Mouse (Mus musculus): ENCODE measurements at regions not wholly inside any gene's neighbourhood (a gene's known extent, or its start where the extent isn't known, plus 50 kb on each side); places are given as distances from the start of the nearest gene placed in this dataset.

DNA sequence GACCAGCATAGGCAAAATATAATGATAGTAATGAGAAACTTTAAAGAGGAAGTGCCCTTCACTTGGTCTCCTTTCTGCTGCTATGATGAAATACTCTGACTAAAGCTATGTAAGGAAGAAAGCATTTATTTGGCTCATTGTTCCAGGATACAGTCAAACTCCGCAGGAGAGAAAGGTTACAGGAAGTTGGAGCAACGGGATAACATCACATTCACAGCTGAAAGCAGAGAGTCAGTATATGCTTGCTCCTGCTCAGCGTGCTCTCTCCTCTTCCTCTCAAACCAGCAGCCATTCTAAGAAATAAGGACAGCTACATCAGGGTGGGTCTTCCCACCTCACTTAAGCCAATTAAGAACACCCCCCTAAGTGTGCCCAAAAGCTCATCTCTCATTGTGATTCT, 98.9 kb upstream of the Syt10 start:
- DNase-seq (ENCODE audit: low spot score in 2 of 2): no peak

DNA sequence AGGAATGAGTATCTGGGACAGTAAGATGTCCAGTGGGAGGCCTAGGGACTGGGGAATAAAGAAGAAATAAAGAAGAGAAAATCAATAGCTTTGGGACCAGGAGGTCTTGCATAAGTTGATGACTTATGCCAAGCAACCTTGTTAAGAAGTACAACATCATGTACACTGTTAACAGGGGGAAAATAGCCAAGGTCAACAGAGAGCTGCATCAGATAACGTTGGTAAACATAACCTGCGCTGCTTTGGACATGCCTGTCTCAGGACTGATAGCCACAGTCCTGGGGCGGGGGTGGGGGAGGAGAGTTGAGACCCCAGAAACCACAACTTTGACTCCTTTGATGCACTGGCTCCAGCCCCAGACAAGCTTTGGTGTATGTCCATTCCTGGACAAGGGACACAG, 90.7 kb upstream of the Syt10 start:
- no peak for DNase-seq (ENCODE audit: low spot score in 2 of 2)

- no peak for DNase-seq (ENCODE audit: low spot score in 2 of 2)
Measured at GRCm38 (mm10) chr15:89915587-89915986, 73.9 kb upstream of the Syt10 start.

- DNase-seq (ENCODE audit: low spot score in 2 of 2): no peak
Measured at GRCm38 (mm10) chr15:89903057-89903456, 61.4 kb upstream of the Syt10 start.

DNA sequence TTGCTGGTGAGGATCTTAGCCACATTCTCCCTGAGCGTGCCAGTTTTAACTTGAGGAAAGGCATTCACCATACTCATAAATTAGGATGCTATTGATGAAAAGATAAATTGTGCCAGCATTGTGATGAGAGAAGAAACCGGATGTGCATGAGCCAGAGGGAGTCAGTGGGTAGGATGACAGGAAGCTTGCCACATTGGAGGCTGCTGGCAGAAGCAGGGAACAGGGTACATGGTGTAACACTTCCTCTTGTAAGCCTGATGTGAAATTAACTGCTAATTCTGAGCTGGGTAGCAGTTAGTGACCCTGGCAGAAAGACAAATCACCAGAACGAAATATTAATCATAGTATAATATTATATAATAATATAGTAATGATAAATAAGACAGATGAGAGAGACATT, 52.0 kb upstream of the Syt10 start:
- peak; percentile 1 to 46 for DNase-seq (ENCODE audit: low spot score in 2 of 2)
